Mouse (Mus musculus): ENCODE measurements at regions not wholly inside any gene's neighbourhood (a gene's known extent, or its start where the extent isn't known, plus 50 kb on each side); places are given as distances from the start of the nearest gene placed in this dataset.

DNA sequence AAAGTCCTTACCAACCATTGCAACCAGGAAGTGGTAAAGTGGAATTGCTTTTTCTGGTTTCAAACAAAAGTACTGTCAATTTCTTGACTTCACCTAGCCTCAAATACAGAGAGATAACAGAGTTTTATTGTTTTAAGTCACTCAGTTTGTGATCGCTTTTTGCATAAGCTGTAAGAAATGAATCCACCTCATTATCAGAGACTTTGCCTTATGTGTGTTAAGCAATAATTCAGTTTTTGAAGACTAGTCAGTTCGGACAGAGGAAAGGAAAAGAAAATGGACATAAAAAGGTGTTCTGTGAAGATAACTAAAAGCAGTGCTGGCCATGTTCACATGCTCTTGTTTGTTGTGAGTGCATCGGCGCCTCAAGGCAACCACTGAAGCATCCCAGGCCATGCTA is 706.2 kb upstream of the Cited2 start:
- no peak for DNase-seq (ENCODE audit: extremely low read depth, low read depth, low spot score)
- TF ChIP-seq CTCF (IDR thresholded peaks at IDR 0.05; ENCODE audit: low read depth, low read length) (no peak), POLR2A (IDR thresholded peaks at IDR 0.05; ENCODE audit: extremely low read depth, insufficient read depth, low read length) (no peak)
- no peaks in the 10 kb centered on the region for H3K36me3 ChIP-seq (ENCODE audit: control insufficient read depth, insufficient read depth, low read length)
- no peak overlapping the region for H3K4me3 ChIP-seq (ENCODE audit: insufficient read depth, low read depth, low read length)
- H3K9ac ChIP-seq (ENCODE audit: low read depth, low read length): no peak overlapping the region
- H3K27ac ChIP-seq (replicated peaks; ENCODE audit: insufficient read depth, low read depth, low read length): no peak overlapping the region
- no peaks in the 10 kb centered on the region for H3K27me3 ChIP-seq (ENCODE audit: control insufficient read depth, insufficient read depth, low read length)
- H3K4me1 ChIP-seq (ENCODE audit: control insufficient read depth, insufficient read depth, low read length): no peaks in the 10 kb centered on the region
- no peaks in the 10 kb centered on the region for H3K79me2 ChIP-seq (ENCODE audit: control insufficient read depth, insufficient read depth, low read length)
- WGBS: 87% methylated on average over 4 of the region's 4 CpGs

DNA sequence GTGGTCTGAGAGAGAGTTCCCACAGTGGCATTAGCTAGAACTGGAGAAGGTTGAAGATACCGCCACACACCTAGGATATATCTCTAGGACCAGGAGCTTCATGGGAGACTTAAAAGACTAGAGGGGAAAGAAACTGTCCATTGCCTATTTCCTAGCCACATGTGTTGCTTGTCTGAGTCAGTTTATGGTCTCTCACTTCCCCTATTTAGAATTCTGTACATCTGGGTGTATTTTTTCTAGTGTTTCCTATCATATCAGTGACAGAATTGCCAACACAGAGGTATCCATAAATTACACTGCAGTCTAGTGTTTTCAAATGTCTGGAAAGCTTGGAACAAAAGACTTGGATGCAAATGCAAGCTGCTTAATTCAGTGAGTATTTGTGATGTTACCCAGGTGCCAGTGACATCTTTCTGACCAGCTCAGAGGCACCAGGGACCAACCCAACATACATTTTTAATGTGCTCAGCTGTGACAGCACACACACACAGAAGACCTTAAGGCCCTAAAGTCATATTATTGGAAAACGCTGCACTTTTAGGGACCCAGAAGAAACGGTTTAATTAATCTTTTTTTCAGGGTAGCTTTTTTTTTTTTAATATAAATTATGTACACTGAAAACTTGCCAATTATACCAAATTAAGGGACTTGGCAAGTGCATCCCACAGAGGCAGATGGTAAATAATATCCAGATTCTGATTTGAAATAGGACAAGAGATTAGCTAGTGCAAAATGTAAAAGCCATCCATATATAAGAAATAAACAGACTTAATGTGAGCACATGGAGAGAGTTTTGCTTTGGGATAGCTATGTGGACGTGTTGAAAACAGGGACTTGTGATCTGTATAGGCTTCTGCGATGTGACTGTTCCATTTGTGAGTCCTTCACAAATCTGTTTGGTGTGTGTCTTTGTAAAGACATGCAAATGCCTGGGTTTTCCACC is 700.5 kb upstream of the Cited2 start:
- Histone ChIP-seq H3K4me1 (ENCODE audit: control insufficient read depth, insufficient read depth, low read length) (no peaks in the 10 kb centered on the region), H3K36me3 (ENCODE audit: control insufficient read depth, insufficient read depth, low read length) (no peaks in the 10 kb centered on the region), H3K9ac (ENCODE audit: low read depth, low read length) (no peak overlapping the region), H3K4me3 (ENCODE audit: insufficient read depth, low read depth, low read length) (no peak overlapping the region), H3K27ac (replicated peaks; ENCODE audit: insufficient read depth, low read depth, low read length) (no peak overlapping the region), H3K79me2 (ENCODE audit: control insufficient read depth, insufficient read depth, low read length) (no peaks in the 10 kb centered on the region), H3K27me3 (ENCODE audit: control insufficient read depth, insufficient read depth, low read length) (no peaks in the 10 kb centered on the region)
- DNase-seq (ENCODE audit: extremely low read depth, low read depth, low spot score): no peak
- 85% methylated on average over 5 of the region's 5 CpGs for WGBS
- TF ChIP-seq CTCF (IDR thresholded peaks at IDR 0.05; ENCODE audit: low read depth, low read length) (no peak), POLR2A (IDR thresholded peaks at IDR 0.05; ENCODE audit: extremely low read depth, insufficient read depth, low read length) (no peak)

DNA sequence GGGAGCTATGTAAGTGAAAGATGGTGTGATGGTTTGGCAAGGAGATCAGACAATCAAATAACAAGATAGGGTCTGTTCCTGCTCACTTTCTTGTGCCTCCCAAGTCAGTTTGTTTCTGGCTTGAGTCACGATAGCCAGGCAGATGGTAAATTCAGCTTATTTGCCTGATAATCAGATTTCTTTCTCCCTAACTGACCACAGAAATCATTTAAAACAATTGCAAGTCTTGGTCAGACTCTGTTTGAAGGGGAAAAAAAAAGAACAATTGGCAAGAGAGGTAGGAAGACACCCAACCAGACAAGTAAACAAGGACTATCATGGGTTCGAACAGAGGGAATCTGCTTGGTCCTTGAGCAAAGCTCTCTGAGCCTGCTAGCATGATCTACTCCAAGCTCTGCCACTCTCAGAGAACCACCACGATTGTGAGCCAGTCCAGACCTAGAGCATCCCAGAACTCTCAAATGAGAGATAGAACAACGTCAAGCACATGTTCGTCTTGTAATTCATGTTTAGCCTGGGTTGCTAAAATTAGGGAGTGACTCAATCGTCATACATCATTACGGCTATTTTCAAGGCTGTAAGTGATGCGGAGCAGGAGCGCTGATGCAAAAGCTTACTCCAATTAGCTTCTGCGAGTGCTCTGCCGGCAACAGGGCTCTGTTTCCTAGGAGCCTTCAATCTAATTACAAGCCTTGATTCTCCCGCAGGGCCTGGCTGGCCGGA is 699.3 kb upstream of the Cited2 start:
- Histone ChIP-seq H3K27ac (replicated peaks; ENCODE audit: insufficient read depth, low read depth, low read length) (no peak overlapping the region), H3K27me3 (ENCODE audit: control insufficient read depth, insufficient read depth, low read length) (no peaks in the 10 kb centered on the region), H3K79me2 (ENCODE audit: control insufficient read depth, insufficient read depth, low read length) (no peaks in the 10 kb centered on the region), H3K4me3 (ENCODE audit: insufficient read depth, low read depth, low read length) (no peak overlapping the region), H3K4me1 (ENCODE audit: control insufficient read depth, insufficient read depth, low read length) (no peaks in the 10 kb centered on the region), H3K9ac (ENCODE audit: low read depth, low read length) (no peak overlapping the region), H3K36me3 (ENCODE audit: control insufficient read depth, insufficient read depth, low read length) (no peaks in the 10 kb centered on the region)
- DNase-seq (ENCODE audit: extremely low read depth, low read depth, low spot score): no peak
- 90% methylated on average over 13 of the region's 13 CpGs for WGBS
- no peak for TF ChIP-seq CTCF (IDR thresholded peaks at IDR 0.05; ENCODE audit: low read depth, low read length)

DNA sequence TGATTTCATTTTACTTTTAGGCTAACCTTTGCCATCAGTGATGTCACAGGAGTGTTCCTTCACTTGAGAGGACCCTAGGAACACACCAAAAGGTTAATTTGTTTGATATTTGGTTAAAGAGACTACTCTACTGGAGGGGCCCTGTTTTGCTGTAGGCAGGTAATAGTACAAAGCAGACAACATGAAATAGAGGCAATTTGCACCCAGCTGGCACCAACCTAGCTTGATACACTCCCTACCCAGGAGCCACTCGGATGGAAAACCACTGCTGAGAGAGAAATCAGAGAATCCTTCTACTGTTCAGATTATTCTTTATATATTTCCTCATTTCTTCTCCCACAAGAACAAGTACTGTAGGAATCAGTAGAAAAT is 698.7 kb upstream of the Cited2 start:
- no peak overlapping the region for H3K4me3 ChIP-seq (ENCODE audit: insufficient read depth, low read depth, low read length)
- WGBS: 89% methylated on average over 1 of the region's 1 CpGs
- no peak overlapping the region for H3K9ac ChIP-seq (ENCODE audit: low read depth, low read length)
- DNase-seq (ENCODE audit: extremely low read depth, low read depth, low spot score): no peak
- no peaks in the 10 kb centered on the region for H3K36me3 ChIP-seq (ENCODE audit: control insufficient read depth, insufficient read depth, low read length)
- TF ChIP-seq CTCF (IDR thresholded peaks at IDR 0.05; ENCODE audit: low read depth, low read length): no peak
- TF ChIP-seq POLR2A (IDR thresholded peaks at IDR 0.05; ENCODE audit: extremely low read depth, insufficient read depth, low read length): no peak
- no peaks in the 10 kb centered on the region for H3K4me1 ChIP-seq (ENCODE audit: control insufficient read depth, insufficient read depth, low read length)
- H3K79me2 ChIP-seq (ENCODE audit: control insufficient read depth, insufficient read depth, low read length): no peaks in the 10 kb centered on the region
- H3K27ac ChIP-seq (replicated peaks; ENCODE audit: insufficient read depth, low read depth, low read length): no peak overlapping the region
- no peaks in the 10 kb centered on the region for H3K27me3 ChIP-seq (ENCODE audit: control insufficient read depth, insufficient read depth, low read length)

DNA sequence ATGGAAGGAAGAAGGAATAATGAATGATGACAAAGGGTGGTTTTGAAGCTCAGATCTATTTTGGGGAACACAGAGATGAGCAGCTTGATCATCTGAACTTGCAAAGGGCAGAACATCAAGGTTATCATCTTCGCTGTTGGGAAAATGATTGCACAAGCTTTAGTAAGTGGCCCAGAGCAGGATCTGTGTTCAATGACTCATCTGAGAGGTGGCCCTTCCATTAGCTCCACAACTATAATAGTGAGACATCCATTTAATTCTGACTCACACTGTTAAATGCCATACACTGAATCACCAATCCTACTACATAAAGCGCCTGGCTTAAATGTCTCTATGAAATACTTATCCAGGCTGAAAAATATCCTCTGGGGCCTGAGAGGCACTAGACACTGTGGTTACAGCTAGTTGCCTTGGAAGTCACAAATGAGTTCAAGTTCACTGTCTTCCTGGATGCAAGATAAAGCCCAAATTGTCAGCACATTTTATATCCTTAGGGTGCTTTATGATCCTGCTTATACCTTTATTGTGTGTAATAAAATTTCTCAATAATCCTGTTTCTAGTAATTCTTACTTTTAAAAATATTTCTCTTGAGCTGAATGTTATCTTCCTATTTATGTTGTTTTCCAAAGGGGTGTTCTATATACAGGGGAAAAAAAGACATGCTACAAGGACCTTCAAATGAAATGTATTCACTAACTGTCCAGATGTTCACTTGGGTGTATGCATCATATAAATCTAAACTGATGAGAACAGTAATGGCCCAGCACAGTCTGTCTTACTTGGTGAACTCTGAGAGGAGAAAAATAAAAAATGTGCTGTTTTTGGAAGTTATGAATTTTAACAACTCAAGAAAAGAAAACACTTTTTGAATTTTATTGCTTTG is 687.9 kb upstream of the Cited2 start:
- DNase-seq (ENCODE audit: extremely low read depth, low read depth, low spot score): no peak
- no peak overlapping the region for H3K9ac ChIP-seq (ENCODE audit: low read depth, low read length)
- WGBS: 88% methylated on average over 2 of the region's 2 CpGs

More for the DNA sequence above, 687.9 kb upstream of the Cited2 start:
- Histone ChIP-seq H3K27me3 (ENCODE audit: control insufficient read depth, insufficient read depth, low read length) (no peaks in the 10 kb centered on the region), H3K36me3 (ENCODE audit: control insufficient read depth, insufficient read depth, low read length) (no peaks in the 10 kb centered on the region), H3K79me2 (ENCODE audit: control insufficient read depth, insufficient read depth, low read length) (no peaks in the 10 kb centered on the region), H3K4me1 (ENCODE audit: control insufficient read depth, insufficient read depth, low read length) (no peaks in the 10 kb centered on the region), H3K4me3 (ENCODE audit: insufficient read depth, low read depth, low read length) (no peak overlapping the region), H3K27ac (replicated peaks; ENCODE audit: insufficient read depth, low read depth, low read length) (no peak overlapping the region)
- TF ChIP-seq POLR2A (IDR thresholded peaks at IDR 0.05; ENCODE audit: extremely low read depth, insufficient read depth, low read length): no peak
- no peak for TF ChIP-seq CTCF (IDR thresholded peaks at IDR 0.05; ENCODE audit: low read depth, low read length)
